Mouse (Mus musculus) lung, adult 18-20 months (tissue): Measurements from ENCODE around the gene Gm20388.

ENCODE experiments used
- DNase-seq, 2 experiments: peaks; one replicate each; pipeline ENCODE4 v3.0.0; 2022; ENCODE audit warnings: mixed read lengths in 2 of 2

Gene Gm20388

GRCm38 (mm10) chr8:122641406-122641805, 2730.8 kb downstream of the Gm20388 start:
- DNase-seq = no peak

DNA sequence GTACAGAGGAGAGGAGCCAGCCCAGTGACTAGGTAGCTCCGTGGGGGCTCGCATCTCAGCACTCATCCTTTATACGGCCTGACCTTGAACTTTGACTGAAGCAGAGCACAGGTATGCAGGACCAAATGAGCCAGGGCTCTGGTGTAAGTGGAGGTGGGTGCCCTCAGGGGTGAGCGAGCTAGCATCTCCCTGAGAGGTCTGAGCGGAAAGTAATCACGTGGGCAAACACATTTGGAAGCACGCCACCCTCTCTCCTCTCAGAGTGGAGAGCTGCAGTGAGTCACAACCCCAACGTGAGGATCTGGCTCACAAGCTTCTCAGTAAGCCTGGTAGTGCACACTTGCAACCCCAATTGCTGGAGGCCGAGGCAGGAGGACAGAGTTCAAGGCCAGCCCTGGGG, 2731.4 kb downstream of the Gm20388 start:
- DNase-seq = peak; percentile 82 to 84

- DNase-seq = no peak
Observed at GRCm38 (mm10) chr8:122644175-122644954, 2733.7 kb downstream of the Gm20388 start.

DNA sequence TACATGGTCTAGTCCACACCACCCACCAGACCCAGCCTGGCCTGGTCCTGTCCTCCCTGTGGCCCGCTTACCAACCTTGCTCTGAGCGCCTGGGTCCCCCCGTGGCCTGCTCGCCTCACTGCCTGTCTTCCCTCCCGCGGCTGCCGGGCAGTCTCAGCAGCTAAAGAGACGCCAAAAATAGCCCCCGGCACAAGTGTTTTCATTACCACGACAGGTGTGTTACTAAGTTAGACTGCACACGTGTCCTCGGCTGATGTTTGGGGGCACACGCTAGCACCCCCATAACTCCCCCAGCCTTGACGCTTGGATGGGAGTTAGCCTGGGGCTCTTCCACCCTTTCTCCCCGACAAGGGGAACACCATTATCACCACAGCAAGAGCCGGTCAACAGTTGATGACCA, 2735.7 kb downstream of the Gm20388 start:
- DNase-seq = no peak

GRCm38 (mm10) chr8:122648192-122648970, 2737.7 kb downstream of the Gm20388 start:
- no peak for DNase-seq

GRCm38 (mm10) chr8:122651326-122651921, 2740.8 kb downstream of the Gm20388 start:
- no peak for DNase-seq

GRCm38 (mm10) chr8:122652643-122653042, 2742.0 kb downstream of the Gm20388 start:
- no peak for DNase-seq

DNA sequence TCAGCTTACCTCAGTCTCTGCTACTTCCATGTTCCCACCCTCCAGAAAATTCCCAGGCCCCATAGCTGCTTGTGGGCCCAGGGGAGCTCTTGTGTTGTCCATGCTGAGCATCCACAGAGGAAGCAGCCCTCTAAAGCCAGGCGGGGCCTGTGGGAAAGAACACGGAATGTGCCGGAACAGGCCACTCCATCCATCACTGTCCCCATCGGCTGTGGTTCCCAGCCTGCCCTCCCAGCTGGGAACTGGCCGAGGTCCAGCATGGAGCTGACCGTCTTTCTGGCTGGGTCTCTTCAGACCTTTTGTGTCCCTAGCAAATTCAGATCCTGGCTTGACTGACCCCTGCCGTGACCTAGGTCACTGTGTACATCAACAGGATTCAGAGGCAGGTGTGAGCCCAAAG, 2744.1 kb downstream of the Gm20388 start:
- DNase-seq = peak; percentile 80 to 87

GRCm38 (mm10) chr8:122656056-122656999, 2745.7 kb downstream of the Gm20388 start:
- peak; percentile 89 to 93 for DNase-seq

DNA sequence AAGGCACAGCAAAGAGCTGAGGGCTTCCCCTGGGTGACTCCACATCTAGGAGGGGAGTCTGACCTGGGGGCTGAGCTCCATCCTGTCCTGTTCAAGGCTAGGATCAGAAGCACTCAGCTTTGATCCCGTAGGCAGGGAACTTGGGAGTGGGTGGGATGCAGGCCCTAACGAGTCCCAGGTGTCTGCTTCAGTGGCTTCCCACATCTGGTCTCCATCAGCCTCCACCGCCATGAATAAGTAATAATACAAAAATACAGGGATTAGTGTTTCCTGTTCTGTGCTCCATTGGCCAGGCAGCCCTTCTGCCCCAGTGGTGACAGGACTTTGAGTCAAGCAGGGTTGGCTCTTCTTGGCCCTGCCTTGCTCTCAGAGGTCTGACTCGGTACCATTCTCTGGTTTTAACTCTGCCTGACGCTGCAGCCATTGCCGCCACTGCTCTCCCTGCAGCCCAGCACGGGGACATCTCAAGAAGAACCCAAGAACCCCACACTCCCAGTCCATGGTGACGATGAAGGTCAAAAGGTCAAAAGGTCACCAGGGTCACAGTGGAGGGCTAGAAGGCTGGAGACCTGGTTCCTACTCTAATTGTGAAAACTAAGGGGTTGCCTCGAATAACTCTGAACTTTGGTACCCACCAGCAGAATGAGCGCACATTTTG, 2747.6 kb downstream of the Gm20388 start:
- no peak for DNase-seq

DNA sequence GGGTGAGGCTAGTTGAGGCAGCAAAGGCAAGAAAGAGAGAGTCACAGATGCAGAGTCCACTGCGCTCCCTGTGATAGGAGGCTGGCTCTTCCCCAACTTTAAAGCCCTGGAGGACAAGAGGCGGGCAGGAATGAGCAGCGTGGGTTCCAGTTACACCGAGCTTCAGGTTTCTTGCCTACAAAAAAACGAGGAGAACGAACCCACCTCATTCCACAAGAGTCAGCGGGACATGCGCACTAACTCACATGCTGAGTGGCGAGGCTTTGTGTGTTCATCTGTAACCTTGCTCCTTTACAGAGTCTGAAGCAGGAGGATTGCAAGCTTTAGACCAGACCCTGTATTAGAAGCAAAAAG, 2748.1 kb downstream of the Gm20388 start:
- no peak for DNase-seq

DNA sequence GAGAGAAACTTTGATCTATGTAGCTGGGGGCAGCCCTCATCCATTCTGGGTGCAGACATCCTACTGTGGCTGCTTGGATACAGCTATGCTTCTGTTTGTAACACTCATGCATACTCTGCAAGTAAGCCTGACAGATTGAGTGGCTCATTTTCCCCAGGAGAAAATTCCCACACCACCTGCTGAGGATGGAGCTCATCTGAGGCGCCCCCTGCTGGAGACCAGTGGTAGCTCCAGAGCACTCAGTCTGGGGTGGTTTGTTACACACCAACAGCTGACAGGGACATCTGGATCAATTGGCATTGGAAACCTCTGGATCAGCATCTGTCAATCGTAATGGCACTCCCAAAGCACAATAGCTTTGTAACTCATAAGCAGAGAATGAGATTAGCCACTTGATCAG, 2749.4 kb downstream of the Gm20388 start:
- peak in 1 of 2 experiments; percentile 35 for DNase-seq

- peak; percentile 67 to 74 for DNase-seq
Observed at GRCm38 (mm10) chr8:122661138-122661537, 2750.5 kb downstream of the Gm20388 start.

- DNase-seq = no peak
Observed at GRCm38 (mm10) chr8:122661894-122662293, 2751.3 kb downstream of the Gm20388 start.

DNA sequence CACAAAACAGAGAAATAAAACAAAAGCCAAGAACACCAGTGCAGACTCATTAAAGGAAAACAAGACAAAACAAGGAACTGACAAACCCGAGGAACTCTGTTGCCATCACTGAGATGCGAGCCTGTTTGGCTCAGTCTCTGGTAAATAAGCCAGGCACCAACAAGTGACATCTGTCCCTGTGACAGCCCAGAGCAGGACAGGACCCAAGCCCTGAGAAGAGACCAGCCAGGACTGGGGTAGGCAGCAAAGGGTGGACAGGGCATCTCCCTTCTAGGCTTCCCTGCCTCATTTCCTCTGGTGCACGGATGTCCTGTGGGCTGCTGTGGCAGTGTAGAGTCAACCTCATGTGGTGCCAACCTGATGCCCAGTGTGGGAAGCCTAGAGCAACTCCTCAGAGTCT, 2752.5 kb downstream of the Gm20388 start:
- no peak for DNase-seq

DNA sequence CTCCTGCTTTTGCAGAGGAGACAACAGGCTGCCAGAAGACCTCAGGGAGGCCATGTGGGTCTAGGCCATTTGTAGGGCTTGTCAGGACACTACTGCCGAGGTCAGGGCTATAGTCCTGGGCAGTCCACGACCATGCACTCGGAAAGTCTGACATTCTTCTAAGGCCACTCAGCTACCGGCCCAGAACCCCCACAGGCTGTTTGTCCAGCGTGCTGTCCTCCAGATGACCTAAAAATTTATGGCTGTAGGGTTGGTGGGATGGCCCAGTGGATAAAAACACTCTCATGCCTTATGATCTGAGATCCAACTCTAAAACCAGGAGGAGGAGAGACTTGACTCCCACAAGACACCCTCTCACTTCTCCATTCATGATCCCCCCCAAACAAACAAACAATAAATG, 2753.0 kb downstream of the Gm20388 start:
- no peak for DNase-seq

- DNase-seq = peak; percentile 77 to 79
Observed at GRCm38 (mm10) chr8:122665221-122665620, 2754.6 kb downstream of the Gm20388 start.

DNA sequence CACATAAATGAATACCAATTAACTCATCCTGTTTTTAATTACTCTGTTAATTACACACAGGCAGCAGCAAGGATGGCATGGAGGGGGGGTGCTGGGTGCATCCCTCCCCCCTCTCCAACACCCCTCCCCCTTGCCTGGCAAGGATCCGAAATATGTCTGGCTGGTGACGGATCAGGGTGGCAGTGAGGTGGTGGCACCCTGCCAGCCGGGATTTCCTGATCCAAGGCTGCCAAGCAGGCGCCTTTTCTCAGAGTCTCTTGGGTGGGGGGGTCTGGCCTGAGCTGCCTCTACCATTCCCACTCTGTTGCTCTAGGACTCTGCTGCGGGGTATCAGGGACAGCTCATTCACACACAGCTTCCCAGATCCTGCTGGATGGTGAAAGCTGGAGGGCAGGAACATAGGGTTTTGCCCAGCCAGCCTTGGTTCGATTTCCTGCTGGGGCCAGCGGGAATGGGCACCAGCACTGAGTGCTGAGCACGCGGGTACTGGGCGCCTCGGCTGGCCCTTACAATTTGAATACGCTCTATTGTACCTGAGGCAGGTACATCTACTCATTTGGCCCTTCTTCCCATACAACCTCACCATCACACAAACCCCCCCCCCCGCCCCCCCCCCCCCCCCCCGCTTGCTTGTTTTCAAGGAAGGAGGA, 2755.2 kb downstream of the Gm20388 start:
- DNase-seq = peak; percentile 81 to 87

DNA sequence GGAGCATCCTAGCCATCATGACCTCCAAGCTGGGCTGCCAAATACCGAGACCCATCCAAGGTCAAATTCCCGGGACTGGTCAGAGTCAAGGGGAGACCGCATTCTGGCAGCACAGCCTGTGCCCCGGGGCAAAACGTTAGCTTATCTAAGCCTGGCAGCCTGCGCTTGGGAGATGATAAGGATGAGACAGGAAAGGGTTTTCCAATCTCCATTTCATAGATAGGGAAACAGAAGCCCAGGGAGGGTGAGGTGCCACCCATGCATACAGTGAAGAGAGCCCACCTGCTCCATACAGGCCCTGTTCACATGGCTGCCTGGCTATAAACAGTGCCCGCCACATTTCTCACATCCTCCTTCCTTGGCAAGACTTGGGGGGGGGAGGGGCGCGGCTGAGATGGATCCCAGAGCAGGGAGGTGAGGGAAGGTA, 2755.7 kb downstream of the Gm20388 start:
- DNase-seq = peak; percentile 79 to 86

DNA sequence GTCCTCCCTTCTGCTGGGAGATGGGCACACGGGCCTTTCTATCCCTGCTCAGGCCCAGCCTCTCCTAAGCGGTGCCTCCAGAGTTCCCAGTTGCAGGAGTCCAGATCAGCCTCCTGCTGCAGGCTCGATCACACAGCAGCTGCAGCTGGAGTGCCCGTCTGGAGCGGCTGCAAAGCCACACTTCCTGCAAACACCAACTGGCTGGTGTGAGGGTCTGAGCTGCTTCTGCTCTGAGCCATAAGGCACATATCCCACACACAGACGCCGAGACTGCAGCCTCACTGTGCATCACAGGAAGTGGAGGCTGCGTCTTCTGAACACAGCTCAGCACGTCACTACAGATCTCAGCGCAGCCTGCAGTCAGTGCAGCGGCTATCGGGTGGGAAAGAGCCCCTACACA, 2756.2 kb downstream of the Gm20388 start:
- DNase-seq = no peak

- no peak for DNase-seq
Observed at GRCm38 (mm10) chr8:122667854-122668253, 2757.2 kb downstream of the Gm20388 start.
